Mouse (Mus musculus): ENCODE measurements around the gene Dnajb6.

Gene Dnajb6

DNA sequence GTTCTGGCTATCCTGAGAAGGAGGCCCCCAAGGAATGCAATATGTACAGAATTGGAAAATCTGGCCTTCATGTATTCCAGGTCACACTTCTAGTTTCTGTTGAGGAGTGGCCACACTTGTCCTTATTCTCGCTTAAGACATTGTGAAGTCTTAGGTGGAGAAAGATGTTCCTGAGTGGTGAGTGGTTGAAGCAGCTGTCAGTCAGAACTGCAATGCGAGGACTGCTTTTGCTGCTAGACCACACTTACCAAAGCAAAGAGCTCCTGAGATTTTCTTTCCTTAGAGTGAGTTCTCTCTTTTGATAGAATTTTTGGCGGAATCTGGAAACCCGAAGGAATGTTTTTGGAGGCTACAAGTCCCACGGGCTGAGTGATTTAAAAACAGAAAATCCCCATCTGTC, 112.0 kb downstream of the Dnajb6 start:
- in situ Hi-C loops (cut with MseI, MboI) = no loop called here

DNA sequence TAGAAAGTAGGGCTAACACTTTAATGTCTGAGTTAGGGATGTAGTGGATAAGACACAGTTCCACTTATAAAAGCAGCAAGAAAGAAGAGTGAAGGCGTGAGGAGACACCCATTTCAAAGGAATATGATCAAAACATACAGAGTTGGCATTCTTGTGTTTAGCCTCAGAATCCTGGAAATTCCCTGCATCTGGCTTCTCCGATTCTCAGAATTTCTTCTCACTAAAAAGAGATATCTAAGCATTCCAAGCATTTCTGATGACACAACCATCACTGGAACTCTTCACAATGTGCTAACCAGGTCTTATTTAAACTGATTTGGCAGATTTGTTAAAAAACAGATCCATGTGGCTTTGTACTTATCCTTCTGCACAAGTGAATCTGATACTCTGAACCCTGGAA, 112.6 kb downstream of the Dnajb6 start:
- in situ Hi-C loops (cut with MseI, MboI) = no loop called here

- in situ Hi-C loops (cut with MseI, MboI) = no loop called here
Observed at GRCm38 (mm10) chr5:29852376-29852775, 116.9 kb downstream of the Dnajb6 start.

- in situ Hi-C loops (cut with MseI, MboI) = no loop called here
Observed at GRCm38 (mm10) chr5:29853035-29853434, 117.5 kb downstream of the Dnajb6 start.

DNA sequence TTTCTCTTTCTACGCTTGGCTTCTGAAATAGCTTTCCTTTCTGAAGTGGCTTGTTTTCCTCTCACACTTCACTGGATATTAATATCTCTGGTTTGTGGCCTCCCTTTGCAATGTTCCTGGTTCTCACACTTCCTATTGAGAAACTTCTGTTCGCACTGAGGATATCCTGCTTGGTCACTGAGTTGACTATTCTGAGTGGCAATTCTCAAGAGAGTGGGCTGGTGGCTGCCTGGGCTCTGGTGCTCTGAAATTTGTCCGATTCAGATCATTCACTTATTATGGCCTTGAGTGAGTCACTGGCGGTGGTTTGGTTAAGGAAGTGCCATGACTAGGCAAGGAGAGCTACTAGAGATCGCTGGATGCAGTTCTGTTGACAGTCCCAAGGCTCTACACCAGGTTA, 118.9 kb downstream of the Dnajb6 start:
- in situ Hi-C loops (cut with MseI, MboI) = no loop called here

DNA sequence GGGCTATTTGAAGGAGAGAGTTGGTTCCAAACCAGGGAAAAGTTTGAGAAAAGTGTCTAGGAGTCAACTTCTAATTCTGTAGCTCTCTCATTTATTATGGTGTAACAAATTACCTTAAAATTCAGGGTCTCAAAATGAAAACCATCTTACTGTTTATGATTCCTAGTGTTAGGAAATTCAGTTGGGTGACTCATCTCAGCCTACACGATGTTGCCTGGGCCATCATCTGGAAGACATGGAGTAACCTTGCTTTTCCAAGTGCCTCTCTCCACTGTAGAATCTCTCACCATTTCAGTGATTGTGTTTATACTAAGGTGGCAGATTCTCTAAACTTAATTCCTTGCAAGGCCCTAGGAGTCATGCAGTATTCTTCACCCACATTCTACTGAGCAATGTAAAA, 119.5 kb downstream of the Dnajb6 start:
- in situ Hi-C loops (cut with MseI, MboI) = no loop called here

DNA sequence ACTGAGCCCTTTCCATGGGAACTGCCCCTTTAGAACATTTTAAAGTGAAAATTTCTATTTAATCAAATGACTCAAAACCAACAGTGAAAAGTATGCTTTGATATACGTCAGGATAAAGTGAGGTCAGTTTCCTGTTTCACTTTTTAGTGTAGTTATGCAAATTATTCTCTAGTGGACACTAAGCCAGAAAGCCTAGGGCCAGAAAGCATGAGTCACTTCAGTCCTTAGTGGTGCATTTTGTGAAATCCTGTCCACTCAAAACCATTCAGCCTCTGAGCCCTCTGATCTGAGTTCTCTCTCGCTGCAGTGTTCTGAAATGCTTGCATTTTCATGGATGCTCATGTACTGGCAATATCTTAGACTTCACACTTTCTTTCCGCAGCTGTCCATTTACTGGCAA, 126.0 kb downstream of the Dnajb6 start:
- in situ Hi-C loops (cut with MseI, MboI) = no loop called here

DNA sequence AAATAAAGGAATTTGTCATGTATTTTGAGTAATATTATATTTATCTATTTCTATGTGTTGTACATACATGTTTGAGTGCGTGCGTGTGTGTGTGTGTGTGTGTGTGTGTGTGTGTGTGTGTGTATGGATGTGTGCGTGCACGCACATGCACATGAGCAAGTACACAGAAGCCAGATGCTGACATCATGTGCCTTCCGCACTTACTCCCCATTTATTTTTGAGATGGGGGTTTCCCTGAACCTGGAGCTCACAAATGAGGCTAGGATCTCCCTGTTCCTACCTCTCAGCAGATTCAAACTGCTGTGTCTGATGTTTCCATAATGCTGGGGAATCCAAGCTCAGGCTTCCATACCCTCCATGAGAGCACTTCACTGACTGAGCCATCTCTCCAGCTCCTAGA, 126.9 kb downstream of the Dnajb6 start:
- in situ Hi-C loops (cut with MseI, MboI) = no loop called here

DNA sequence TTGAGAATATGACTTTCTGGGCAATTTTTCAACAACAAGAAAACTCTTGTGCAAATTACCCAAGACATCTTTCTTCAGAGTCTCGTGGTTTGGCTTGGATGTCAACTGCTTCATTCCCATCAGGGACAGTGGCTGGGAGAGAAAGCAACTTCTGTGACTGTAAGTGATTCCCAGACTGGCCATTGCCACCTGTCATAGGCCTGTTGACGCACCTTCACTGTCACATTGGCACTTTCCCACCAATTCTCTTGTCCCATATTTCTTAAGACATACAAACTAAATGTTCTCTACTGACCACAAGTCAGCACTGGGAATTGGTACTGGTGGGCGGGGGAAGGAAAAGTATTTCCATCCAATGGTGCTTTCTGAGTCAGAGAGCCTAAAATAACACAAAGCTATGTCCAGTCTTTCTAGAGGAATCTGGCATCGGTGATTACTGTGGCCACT, 128.8 kb downstream of the Dnajb6 start:
- in situ Hi-C loops (cut with MseI, MboI) = no loop called here

GRCm38 (mm10) chr5:29864994-29865393, 129.5 kb downstream of the Dnajb6 start:
- in situ Hi-C loops (cut with MseI, MboI) = no loop called here

Measured in mouse trophoblast stem cell (cell line).